Mouse (Mus musculus): ENCODE results near the gene Rhbdd3.

DNA sequence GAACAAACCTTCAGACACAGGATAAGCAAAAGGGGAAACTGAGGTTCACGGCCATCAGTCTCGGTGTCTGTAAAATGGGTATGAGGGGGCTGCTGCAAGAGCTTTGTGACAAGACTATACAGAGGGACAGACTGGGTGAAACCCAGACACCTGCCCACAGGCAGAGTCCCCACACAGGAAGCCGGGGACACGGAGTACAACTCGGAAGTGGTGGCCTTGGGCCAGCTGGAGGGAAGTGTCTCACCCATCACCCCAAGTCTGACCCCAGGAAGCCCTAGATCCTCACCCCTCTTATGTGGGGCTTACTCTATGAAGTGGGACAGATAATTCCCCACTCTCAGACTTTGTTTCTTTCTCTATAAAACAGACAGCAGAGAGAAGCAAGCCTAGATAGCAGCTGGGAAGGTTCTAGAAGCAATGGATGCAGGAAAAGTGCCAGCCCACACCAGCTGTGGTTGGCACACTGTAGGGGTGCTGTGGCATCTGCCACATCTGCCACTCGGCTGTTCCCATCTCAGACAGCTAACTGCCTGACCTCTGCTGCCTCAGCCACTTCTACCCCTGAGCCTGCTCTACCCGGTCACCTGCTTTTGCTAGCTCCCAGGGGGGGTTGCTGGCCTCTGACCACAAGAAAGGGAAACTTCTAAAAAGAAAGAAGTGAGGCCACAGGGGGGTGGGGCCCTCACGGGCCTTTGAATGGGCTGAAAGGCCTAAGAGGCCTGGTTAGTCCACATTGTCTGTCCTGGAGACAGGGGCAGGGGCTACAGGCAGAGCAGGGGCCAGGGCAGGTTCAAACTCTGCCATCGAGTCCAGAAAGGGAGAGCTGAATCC lies 51.9 kb downstream of the Rhbdd3 start:
- TF ChIP-seq EP300 (IDR thresholded peaks at IDR 0.05; ENCODE audit: low read depth), result no peak
- TF ChIP-seq CTCF (IDR thresholded peaks at IDR 0.05; ENCODE audit: low read depth), result no peak
